Mouse (Mus musculus): ENCODE measurements around the gene Atg16l2.

GRCm38 (mm10) chr7:101327786-101328185 is 25.7 kb upstream of the Atg16l2 start:
- no peak for TF ChIP-seq CTCF (IDR thresholded peaks at IDR 0.05; ENCODE audit: control insufficient read depth, insufficient read depth, insufficient read length)
- no peak for TF ChIP-seq MYOG (IDR thresholded peaks at IDR 0.05; ENCODE audit: control insufficient read depth, extremely low read depth, insufficient read length)
- TF ChIP-seq MYOD1 (IDR thresholded peaks at IDR 0.05; ENCODE audit: control insufficient read depth, insufficient read length, low read depth) = no peak
- TF ChIP-seq MAX (IDR thresholded peaks at IDR 0.05) = no peak
- no peak for TF ChIP-seq USF1 (IDR thresholded peaks at IDR 0.05; ENCODE audit: low read depth)
- no peak for TF ChIP-seq FOSL1 (IDR thresholded peaks at IDR 0.05; ENCODE audit: insufficient read depth, low read length, poor library complexity, severe bottlenecking)
- TF ChIP-seq CEBPB (IDR thresholded peaks at IDR 0.05; ENCODE audit: low read depth) = no peak

All from C2C12 (cell line).